Mouse (Mus musculus) lung, postnatal 0 days (tissue): ENCODE results near the gene Sostdc1. TPM values are rescaled to one million over a fixed set of nuclear protein-coding genes. Genes with fewer than 3 reads are reported as not detected.

ENCODE experiments used
- ATAC-seq: fragments of 200-750 bp; cut with Nextera tagmentation; 2 replicates; pipeline ENCODE4 v1.8.0; 2017; ENCODE audit warnings: moderate library complexity
- DNase-seq: peaks from one replicate; pipeline ENCODE4 v3.0.0-alpha.2; 2016; ENCODE audit warnings: low spot score
- H3K27ac ChIP-seq: fragments of 300-500 bp; sonication (generic); 2 replicates; pipeline ENCODE4 v1.5.1; 2014; ENCODE audit warnings: antibody characterized with exemption, mild to moderate bottlenecking, low read length, mixed read lengths
- H3K27me3 ChIP-seq: fragments of 300-500 bp; sonication (generic); replicated peaks from 2 replicates; pipeline ENCODE4 v1.6.1; 2014; ENCODE audit warnings: low read length, mixed read lengths; ENCODE audit not compliant: insufficient read depth
- H3K36me3 ChIP-seq: fragments of 300-500 bp; sonication (generic); 2 replicates; pipeline ENCODE4 v1.6.1; 2014; ENCODE audit warnings: low read length, mixed read lengths; ENCODE audit not compliant: insufficient read depth
- H3K4me1 ChIP-seq: fragments of 300-500 bp; sonication (generic); 2 replicates; pipeline ENCODE4 v1.6.1; 2014; ENCODE audit warnings: antibody characterized with exemption, low read depth, low read length, mixed read lengths; ENCODE audit not compliant: insufficient read depth
- H3K4me2 ChIP-seq: fragments of 300-500 bp; sonication (generic); replicated peaks from 2 replicates; pipeline ENCODE4 v1.6.1; 2014; ENCODE audit warnings: low read depth, mild to moderate bottlenecking, low read length, moderate library complexity, mixed read lengths
- H3K4me3 ChIP-seq: fragments of 300-500 bp; sonication (generic); 2 replicates; pipeline ENCODE4 v1.5.1; 2014; ENCODE audit warnings: low read depth, low read length
- H3K9ac ChIP-seq: fragments of 300-500 bp; sonication (generic); replicated peaks from 2 replicates; pipeline ENCODE4 v1.6.1; 2014; ENCODE audit warnings: low read depth, mild to moderate bottlenecking
- H3K9me3 ChIP-seq: fragments of 300-500 bp; sonication (generic); 2 replicates; pipeline ENCODE4 v1.6.1; 2016; ENCODE audit warnings: low read length, mixed read lengths
- CTCF ChIP-seq: IDR thresholded peaks from 2 replicates; pipeline ENCODE4 v1.5.1; 2016; ENCODE audit warnings: antibody characterized with exemption, mild to moderate bottlenecking
- EP300 ChIP-seq: IDR thresholded peaks from 2 replicates; pipeline ENCODE4 v1.6.1; 2016; ENCODE audit warnings: antibody characterized with exemption, mild to moderate bottlenecking, control low read depth
- WGBS: fragments of 180-500 bp; shearing (Covaris S2); extraction: QIAGEN DNeasy Blood & Tissue Kit; methylation state at CpG from one replicate; pipeline ENCODE4 v1.1.7; 2014; 5-methylcytosine and 5-hydroxymethylcytosine counted together
- polyA plus RNA-seq: library from polyadenylated mRNA; unstranded; fragments of >200 nt; fragmentation: Nextera tagmentation; extraction: Ambion mirVana; gene quantifications from 2 replicates; pipeline ENCODE4 v1.2.1, GENCODE M21; 2015

Gene Sostdc1
- polyA plus RNA-seq, 1 experiment from 2014 or later = 0.23 TPM

- ATAC-seq (peak; percentile 52), DNase-seq (peak; percentile 51)
- 3% methylated on average over 30 of the region's 30 CpGs for WGBS
- Histone ChIP-seq H3K36me3 (no peaks in the 10 kb centered on the region), H3K4me1 (no peaks in the 10 kb centered on the region), H3K27me3 (no peaks in the 10 kb centered on the region), H3K27ac (no peak overlapping the region), H3K4me3 (peak overlapping the region; percentile 33), H3K9me3 (no peaks in the 10 kb centered on the region), H3K4me2 (peak overlapping the region; percentile 70), H3K9ac (no peak overlapping the region)
- TF ChIP-seq CTCF = no peak
- TF ChIP-seq EP300 = no peak
These were observed 3.3 kb downstream of the Sostdc1 start for GRCm38 (mm10) chr12:36317036-36317819.

GRCm38 (mm10) chr12:36317820-36318135 is 3.8 kb downstream of the Sostdc1 start:
- H3K4me3 ChIP-seq = no peak overlapping the region
- no peak overlapping the region for H3K27ac ChIP-seq
- H3K9me3 ChIP-seq = no peaks in the 10 kb centered on the region
- DNase-seq (no peak), ATAC-seq (no peak)
- TF ChIP-seq EP300 = no peak
- TF ChIP-seq CTCF = no peak
- H3K9ac ChIP-seq = no peak overlapping the region
- 24% methylated on average over 3 of the region's 3 CpGs for WGBS
- H3K27me3 ChIP-seq = no peaks in the 10 kb centered on the region
- no peaks in the 10 kb centered on the region for H3K4me1 ChIP-seq
- peak overlapping the region; percentile 70; the same call in 1 of the 2 replicates for H3K4me2 ChIP-seq
- no peaks in the 10 kb centered on the region for H3K36me3 ChIP-seq

DNA sequence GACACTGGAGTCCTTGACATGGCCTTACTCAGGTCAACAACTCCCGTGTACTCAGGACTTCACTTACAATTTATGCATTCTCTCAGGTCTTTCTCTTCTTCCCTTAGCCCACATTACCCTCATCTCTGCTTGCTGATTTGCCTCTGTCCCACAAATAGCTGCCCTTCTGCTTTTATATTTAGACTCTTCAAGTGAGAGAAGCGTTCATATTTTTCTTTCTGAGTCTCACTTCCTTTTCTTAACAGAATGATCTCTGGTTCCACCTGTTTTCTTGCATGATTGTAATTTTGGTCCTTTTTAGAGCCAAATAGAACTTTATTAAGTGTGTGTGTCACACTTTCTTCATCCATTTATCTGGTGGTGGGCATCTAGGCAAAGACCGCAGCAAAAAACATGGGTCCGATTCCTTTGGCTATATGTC is 12.2 kb downstream of the Sostdc1 start:
- H3K27ac ChIP-seq = no peak overlapping the region
- H3K9ac ChIP-seq = no peak overlapping the region
- no peaks in the 10 kb centered on the region for H3K9me3 ChIP-seq
- H3K4me3 ChIP-seq = no peak overlapping the region
- no peaks in the 10 kb centered on the region for H3K27me3 ChIP-seq
- no peak for TF ChIP-seq EP300
- no peak for TF ChIP-seq CTCF
- no peak overlapping the region for H3K4me2 ChIP-seq
- 68% methylated on average over 4 of the region's 4 CpGs for WGBS
- ATAC-seq = no peak
- DNase-seq = no peak
- no peaks in the 10 kb centered on the region for H3K36me3 ChIP-seq
- H3K4me1 ChIP-seq = no peaks in the 10 kb centered on the region

DNA sequence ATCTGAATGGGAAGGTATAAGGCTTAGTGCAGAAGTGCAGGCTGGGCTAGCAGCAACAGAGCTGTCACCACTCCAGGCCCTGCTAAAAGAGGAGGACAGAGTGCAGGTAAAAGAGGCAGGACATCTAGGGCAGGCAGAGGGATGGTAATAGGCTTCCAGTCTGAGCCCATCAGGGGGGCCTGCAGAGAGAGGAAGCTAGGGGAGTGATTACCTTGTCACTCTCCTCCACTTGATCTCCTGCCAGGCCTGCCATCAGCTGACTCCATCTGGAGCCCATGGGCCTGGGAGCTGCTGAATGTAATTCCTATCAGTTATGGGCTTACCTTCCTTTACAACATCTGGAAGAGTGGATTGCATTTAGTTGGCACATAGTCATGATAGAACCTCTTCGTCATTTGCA is 18.7 kb downstream of the Sostdc1 start:
- WGBS = 97% methylated on average over 1 of the region's 1 CpGs
- H3K4me3 ChIP-seq = no peak overlapping the region
- H3K27me3 ChIP-seq = no peaks in the 10 kb centered on the region
- TF ChIP-seq CTCF (no peak), EP300 (no peak)
- no peak overlapping the region for H3K27ac ChIP-seq
- H3K9ac ChIP-seq = no peak overlapping the region
- no peak for DNase-seq
- no peaks in the 10 kb centered on the region for H3K36me3 ChIP-seq
- ATAC-seq = no peak
- H3K4me1 ChIP-seq = no peaks in the 10 kb centered on the region
- no peaks in the 10 kb centered on the region for H3K9me3 ChIP-seq
- H3K4me2 ChIP-seq = no peak overlapping the region

DNA sequence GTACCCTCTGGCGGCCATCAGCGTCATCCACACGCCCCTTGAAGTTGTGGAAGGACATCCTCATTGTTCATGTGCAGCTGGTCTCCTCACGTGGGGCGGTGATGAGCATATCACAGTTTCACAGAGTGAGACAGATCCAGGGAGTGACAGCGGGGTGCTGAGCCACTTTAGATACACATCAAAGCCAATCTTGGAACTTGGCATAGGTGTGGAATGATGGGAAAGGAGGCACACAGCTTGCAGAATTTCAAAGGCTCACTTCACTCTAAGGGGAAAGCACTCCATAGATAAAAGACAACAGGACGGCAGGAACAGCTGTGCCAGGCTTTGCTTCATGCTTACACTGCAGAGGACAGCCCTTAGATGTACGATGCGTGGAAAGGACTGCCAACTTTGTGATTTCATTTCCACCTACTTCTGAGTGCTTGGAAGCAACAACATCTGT is 19.9 kb downstream of the Sostdc1 start:
- 30% methylated on average over 9 of the region's 9 CpGs for WGBS
- Histone ChIP-seq H3K9ac (no peak overlapping the region), H3K27me3 (no peaks in the 10 kb centered on the region), H3K4me3 (no peak overlapping the region), H3K36me3 (no peaks in the 10 kb centered on the region), H3K4me1 (no peaks in the 10 kb centered on the region), H3K4me2 (peak overlapping the region; percentile 29; the same call in 1 of the 2 replicates), H3K27ac (no peak overlapping the region), H3K9me3 (no peaks in the 10 kb centered on the region)
- TF ChIP-seq CTCF (peak; percentile 13; the same call in 1 of the 2 replicates), EP300 (no peak)
- ATAC-seq (peak; percentile 71), DNase-seq (peak; percentile 39)

GRCm38 (mm10) chr12:36344131-36344530 is 30.2 kb downstream of the Sostdc1 start:
- H3K4me2 ChIP-seq = no peak overlapping the region
- H3K9ac ChIP-seq = no peak overlapping the region
- H3K4me3 ChIP-seq = no peak overlapping the region
- H3K9me3 ChIP-seq = no peaks in the 10 kb centered on the region
- WGBS = 50% methylated on average over 4 of the region's 4 CpGs
- DNase-seq (no peak), ATAC-seq (no peak)
- H3K4me1 ChIP-seq = no peaks in the 10 kb centered on the region
- TF ChIP-seq CTCF (no peak), EP300 (no peak)
- no peak overlapping the region for H3K27ac ChIP-seq
- no peaks in the 10 kb centered on the region for H3K27me3 ChIP-seq
- no peaks in the 10 kb centered on the region for H3K36me3 ChIP-seq
